Mouse (Mus musculus) spleen, postnatal 10 days (tissue): ENCODE results near the gene Pabpc1l.
"Not testable (repeated sequence)": the region's sequence is repeated elsewhere in the genome, so short reads cannot be mapped to it uniquely, and the experiment has no call there.

Source experiments
- DNase-seq, 2 experiments: peaks; one replicate each; pipeline ENCODE4 v3.0.0; 2021 to 2022; ENCODE audit warnings: low spot score in 2 of 2

Pabpc1l gene

GRCm38 (mm10) chr2:164036520-164037019 lies 11.3 kb downstream of the Pabpc1l start:
- no peak for DNase-seq

GRCm38 (mm10) chr2:164038407-164039028 lies 13.3 kb downstream of the Pabpc1l start:
- DNase-seq, result no peak

GRCm38 (mm10) chr2:164040949-164041348 lies 15.7 kb downstream of the Pabpc1l start:
- no peak for DNase-seq

- DNase-seq, result no peak
Measured at GRCm38 (mm10) chr2:164041523-164041922, 16.3 kb downstream of the Pabpc1l start.

GRCm38 (mm10) chr2:164047197-164047690 lies 22.0 kb downstream of the Pabpc1l start:
- peak; percentile 37 to 53 for DNase-seq

GRCm38 (mm10) chr2:164053767-164054166 lies 28.5 kb downstream of the Pabpc1l start:
- no peak for DNase-seq

- no peak for DNase-seq
Measured at GRCm38 (mm10) chr2:164054671-164055070, 29.4 kb downstream of the Pabpc1l start.

GRCm38 (mm10) chr2:164059634-164060235 lies 34.5 kb downstream of the Pabpc1l start:
- DNase-seq, result no peak

GRCm38 (mm10) chr2:164070142-164070764 lies 45.0 kb downstream of the Pabpc1l start, which contains the start of gene Stk4:
Gene Stk4 (plus strand): TSS chr2:164070322.
- DNase-seq, result peak in 1 of 2 experiments; percentile 57

GRCm38 (mm10) chr2:164070765-164071436 lies 45.7 kb downstream of the Pabpc1l start, which contains the start of gene Tomm34:
Gene Tomm34 (minus strand): TSS chr2:164071169.
- DNase-seq, result peak; percentile 92 to 95

GRCm38 (mm10) chr2:164071437-164071820 lies 46.2 kb downstream of the Pabpc1l start:
- not testable (repeated sequence) for DNase-seq

- DNase-seq, result no peak
Measured at GRCm38 (mm10) chr2:164072109-164072508, 46.9 kb downstream of the Pabpc1l start.

GRCm38 (mm10) chr2:164073120-164073519 lies 47.9 kb downstream of the Pabpc1l start:
- DNase-seq, result no peak

- peak; percentile 95 to 99 for DNase-seq
Measured at GRCm38 (mm10) chr2:164073918-164074578, 48.8 kb downstream of the Pabpc1l start.

- DNase-seq, result peak; percentile 29 to 60
Measured at GRCm38 (mm10) chr2:164075088-164075487, 49.8 kb downstream of the Pabpc1l start.

- no peak for DNase-seq
Measured at GRCm38 (mm10) chr2:164076874-164077425, 51.7 kb downstream of the Pabpc1l start.

GRCm38 (mm10) chr2:164077875-164078274 lies 52.6 kb downstream of the Pabpc1l start:
- no peak for DNase-seq

GRCm38 (mm10) chr2:164079488-164079887 lies 54.2 kb downstream of the Pabpc1l start:
- DNase-seq, result peak in 1 of 2 experiments; percentile 60

- DNase-seq, result no peak
Measured at GRCm38 (mm10) chr2:164081577-164081976, 56.3 kb downstream of the Pabpc1l start.

GRCm38 (mm10) chr2:164082175-164082574 lies 56.9 kb downstream of the Pabpc1l start:
- no peak for DNase-seq
